Mouse (Mus musculus) megakaryocyte, embryonic 14.5 days (primary cell): ENCODE data around the gene Cmtr1.

Experiments
- FLI1 ChIP-seq: IDR thresholded peaks from 2 replicates; pipeline ENCODE4 v1.6.1; 2012; ENCODE audit warnings: low read length, inconsistent platforms, mixed read lengths
- GATA1 ChIP-seq: IDR thresholded peaks from 3 replicates; pipeline ENCODE4 v1.6.1; 2012; ENCODE audit warnings: mixed read lengths, low read length, inconsistent platforms, borderline replicate concordance

- TF ChIP-seq GATA1: no peak
- TF ChIP-seq FLI1: no peak
Measured at GRCm38 (mm10) chr17:29671021-29671420, 10.6 kb downstream of the Cmtr1 start.
